Mouse (Mus musculus): ENCODE data around the gene Nfkbib. TPM values are rescaled to one million over a fixed set of nuclear protein-coding genes. Genes with fewer than 3 reads are reported as not detected.

The Nfkbib gene
- total RNA-seq, 2 experiments from 2014 or later: 13.3 to 19.5 TPM

- no peak for ATAC-seq (ENCODE audit: poor library complexity, severe bottlenecking)
Measured at GRCm38 (mm10) chr7:28801451-28801850, 34.1 kb upstream of the Nfkbib start.

GRCm38 (mm10) chr7:28799994-28800393, 32.7 kb upstream of the Nfkbib start:
- ATAC-seq (ENCODE audit: poor library complexity, severe bottlenecking): no peak

GRCm38 (mm10) chr7:28796562-28796975, 29.3 kb upstream of the Nfkbib start:
- peak; percentile 89 for ATAC-seq (ENCODE audit: poor library complexity, severe bottlenecking)

GRCm38 (mm10) chr7:28795832-28796231, 28.5 kb upstream of the Nfkbib start:
- peak; percentile 61 for ATAC-seq (ENCODE audit: poor library complexity, severe bottlenecking)

GRCm38 (mm10) chr7:28794496-28794895, 27.2 kb upstream of the Nfkbib start:
- no peak for ATAC-seq (ENCODE audit: poor library complexity, severe bottlenecking)

GRCm38 (mm10) chr7:28793834-28794233, 26.5 kb upstream of the Nfkbib start:
- no peak for ATAC-seq (ENCODE audit: poor library complexity, severe bottlenecking)

- ATAC-seq (ENCODE audit: poor library complexity, severe bottlenecking): peak; percentile 55
Measured at GRCm38 (mm10) chr7:28792391-28793185, 25.3 kb upstream of the Nfkbib start.

GRCm38 (mm10) chr7:28791706-28792105, 24.4 kb upstream of the Nfkbib start:
- ATAC-seq (ENCODE audit: poor library complexity, severe bottlenecking): no peak

GRCm38 (mm10) chr7:28790066-28790806, 22.9 kb upstream of the Nfkbib start:
- no peak for ATAC-seq (ENCODE audit: poor library complexity, severe bottlenecking)

GRCm38 (mm10) chr7:28789235-28789634, 21.9 kb upstream of the Nfkbib start:
- ATAC-seq (ENCODE audit: poor library complexity, severe bottlenecking): no peak

GRCm38 (mm10) chr7:28788307-28789195, 21.2 kb upstream of the Nfkbib start, which contains the start of gene Rinl:
Gene Rinl (plus strand): TSS chr7:28788969.
- ATAC-seq (ENCODE audit: poor library complexity, severe bottlenecking): peak; percentile 77

- ATAC-seq (ENCODE audit: poor library complexity, severe bottlenecking): no peak
Measured at GRCm38 (mm10) chr7:28787884-28788283, 20.6 kb upstream of the Nfkbib start.

GRCm38 (mm10) chr7:28785161-28785560, 17.8 kb upstream of the Nfkbib start:
- no peak for ATAC-seq (ENCODE audit: poor library complexity, severe bottlenecking)

GRCm38 (mm10) chr7:28781261-28781663, 13.9 kb upstream of the Nfkbib start:
- peak; percentile 92 for ATAC-seq (ENCODE audit: poor library complexity, severe bottlenecking)

GRCm38 (mm10) chr7:28780857-28781256, 13.5 kb upstream of the Nfkbib start:
- peak; percentile 34 for ATAC-seq (ENCODE audit: poor library complexity, severe bottlenecking)

- peak; percentile 79 for ATAC-seq (ENCODE audit: poor library complexity, severe bottlenecking)
Measured at GRCm38 (mm10) chr7:28780067-28780658, 12.9 kb upstream of the Nfkbib start.

- no peak for ATAC-seq (ENCODE audit: poor library complexity, severe bottlenecking)
Measured at GRCm38 (mm10) chr7:28778825-28779224, 11.5 kb upstream of the Nfkbib start.

GRCm38 (mm10) chr7:28775129-28775528, 7.8 kb upstream of the Nfkbib start:
- no peak for ATAC-seq (ENCODE audit: poor library complexity, severe bottlenecking)

GRCm38 (mm10) chr7:28774164-28774563, 6.9 kb upstream of the Nfkbib start:
- no peak for ATAC-seq (ENCODE audit: poor library complexity, severe bottlenecking)

GRCm38 (mm10) chr7:28773163-28773562, 5.9 kb upstream of the Nfkbib start:
- ATAC-seq (ENCODE audit: poor library complexity, severe bottlenecking): peak; percentile 90

- no peak for ATAC-seq (ENCODE audit: poor library complexity, severe bottlenecking)
Measured at GRCm38 (mm10) chr7:28771867-28772266, 4.6 kb upstream of the Nfkbib start.
